Comparison of ENCODE assay signal across 9 mouse cellular contexts in genomic region chr16:21643621-21644041, GRCm38 (mm10). TPM values are rescaled to one million over a fixed set of nuclear protein-coding genes. Genes with fewer than 3 reads are reported as not detected.
DNase-seq lines count a peak whose midpoint lies in the region; ATAC-seq and TF ChIP-seq lines count a peak whose summit lies in the region.
"Had no signal": no experiment of that assay in that cellular context is flagged by ENCODE, and none has a peak within 500 bp of the region (broad histone marks: within the 10 kb centered on the region; RNA-seq: fewer than 3 reads in every experiment).

No protein-coding gene starts in this region.

- peak; percentile 92 for DNase-seq in heart, adult 11 months
- DNase-seq in heart, postnatal 4 days = no peak
- DNase-seq in brain, adult 2 months (ENCODE audit: low read depth, low spot score) = peak; percentile 61
- DNase-seq in liver, embryonic 14.5 days (ENCODE audit: low read depth in 3 of 3, low spot score in 3 of 3) = no peak
- no peak for DNase-seq in thymus, adult 2 months
- DNase-seq in layer of hippocampus, adult 9-10 months (ENCODE audit: low spot score) = no peak

- H3K4me3 ChIP-seq in heart, embryonic 12.5 days = no peak overlapping the region
- H3K4me3 ChIP-seq in liver, embryonic 14.5 days (ENCODE audit: insufficient read depth in 1 of 2, low read depth in 2 of 2, low read length in 2 of 2) = no peak overlapping the region
- H3K4me3 ChIP-seq in thymus, adult 2 months (ENCODE audit: control insufficient read depth, insufficient read depth, low read length) = no peak overlapping the region

- WGBS in heart, embryonic 12.5 days = 83% methylated on average over 2 of the region's 2 CpGs
- 69% methylated on average over 2 of the region's 2 CpGs for WGBS in liver, embryonic 14.5 days (ENCODE audit: insufficient replicate concordance)
- WGBS in thymus, adult 2 months = 93% methylated on average over 2 of the region's 2 CpGs

- peaks cover 59% of the 10 kb centered on the region for H3K4me1 ChIP-seq in heart, embryonic 12.5 days (replicated peaks)
- H3K4me1 ChIP-seq in liver, embryonic 14.5 days (replicated peaks; ENCODE audit: control insufficient read depth in 2 of 2, insufficient read depth in 2 of 2, low read length in 1 of 2) = peaks cover 0 to 20% of the 10 kb centered on the region in 2 experiments; a peak in 2 of 4 replicates
- peaks cover 7% of the 10 kb centered on the region; the same call in 1 of the 2 replicates for H3K4me1 ChIP-seq in thymus, adult 2 months (replicated peaks; ENCODE audit: control insufficient read depth, insufficient read depth, low read length)

- no peak overlapping the region for H3K27ac ChIP-seq in heart, embryonic 12.5 days (ENCODE audit: poor library complexity, severe bottlenecking)
- H3K27ac ChIP-seq in liver, embryonic 14.5 days = peak overlapping the region; percentile 6
- H3K27ac ChIP-seq in thymus, adult 2 months (ENCODE audit: control insufficient read depth, insufficient read depth, low read length) = no peak overlapping the region

- no peak overlapping the region for H3K9ac ChIP-seq in heart, embryonic 12.5 days
- no peak overlapping the region for H3K9ac ChIP-seq in liver, embryonic 14.5 days (replicated peaks)

- H3K36me3 ChIP-seq in heart, embryonic 12.5 days = peaks cover 25% of the 10 kb centered on the region
- no peaks in the 10 kb centered on the region for H3K36me3 ChIP-seq in liver, embryonic 14.5 days (replicated peaks; ENCODE audit: control insufficient read depth, insufficient read depth, low read depth)
- no peaks in the 10 kb centered on the region for H3K36me3 ChIP-seq in thymus, adult 2 months (ENCODE audit: control insufficient read depth, insufficient read depth, low read length)

- no peak for TF ChIP-seq EP300 in liver, embryonic 14.5 days (IDR thresholded peaks at IDR 0.05; ENCODE audit: low read depth)

- TF ChIP-seq CTCF in liver, embryonic 14.5 days (IDR thresholded peaks at IDR 0.05; ENCODE audit: low read depth) = no peak
- no peak for TF ChIP-seq CTCF in thymus, adult 2 months (IDR thresholded peaks at IDR 0.05; ENCODE audit: borderline replicate concordance, control insufficient read depth, extremely low read depth, insufficient read depth, low read length, poor library complexity)

- H3K4me2 ChIP-seq in heart, embryonic 12.5 days = peak overlapping the region; percentile 17
- peak overlapping the region; percentile 28 for H3K4me2 ChIP-seq in liver, embryonic 14.5 days (ENCODE audit: low read depth)

- ATAC-seq in heart, embryonic 12.5 days (ENCODE audit: insufficient number of reproducible peaks, low FRiP score) = no peak
- ATAC-seq in liver, embryonic 14.5 days (ENCODE audit: insufficient read depth) = no peak
- ATAC-seq in megakaryocyte progenitor cell, adult 5-6 weeks (replicated peaks; ENCODE audit: poor library complexity) = no peak

- no peaks in the 10 kb centered on the region for H3K27me3 ChIP-seq in heart, embryonic 12.5 days (replicated peaks)
- no peaks in the 10 kb centered on the region for H3K27me3 ChIP-seq in liver, embryonic 14.5 days (ENCODE audit: control insufficient read depth, insufficient read depth, low read length)
- no peaks in the 10 kb centered on the region for H3K27me3 ChIP-seq in thymus, adult 2 months (ENCODE audit: control insufficient read depth, insufficient read depth, low read length)
- H3K27me3 ChIP-seq: CH12.LX had no signal

- TF ChIP-seq POLR2A in thymus, adult 2 months (IDR thresholded peaks at IDR 0.05; ENCODE audit: control insufficient read depth, extremely low read depth, insufficient read depth, low read length, poor library complexity) = no peak

- H3K9me3 ChIP-seq in heart, embryonic 12.5 days (replicated peaks) = peaks cover 9% of the 10 kb centered on the region
- no peaks in the 10 kb centered on the region for H3K9me3 ChIP-seq in liver, embryonic 14.5 days (ENCODE audit: control insufficient read depth, low read length)

RNA-seq across cellular contexts. Expression of gene 2510009E07Rik, which starts 50.8 kb away (rescaled TPM):
- 10 to 100 TPM; 44.7 to 45.0 TPM for total RNA-seq in heart, postnatal 4 days (2021)
- 26.7 and 26.8 TPM in 2 replicates for polyA plus RNA-seq in heart, embryonic 12.5 days (2016; fragmentation: Nextera tagmentation; extraction: Ambion mirVana)
- 1.5 and 1.6 TPM in 2 replicates for polyA plus RNA-seq in liver, embryonic 14.5 days (2012; rRNA removed)
- 1.9 and 2.1 TPM in 2 replicates for polyA plus RNA-seq in liver, embryonic 14.5 days (2014; fragmentation: Nextera tagmentation; extraction: Ambion mirVana)
- 12.4 and 15.7 TPM in 2 replicates for polyA plus RNA-seq in thymus, adult 2 months (2012; rRNA removed)
- 0.10 and 0.22 TPM in 2 replicates for total RNA-seq in megakaryocyte progenitor cell, adult 5-6 weeks (2015)
- total RNA-seq in megakaryocyte progenitor cell, adult 5-6 weeks (2017) = 0.17 and 0.37 TPM in 2 replicates
- total RNA-seq: CH12.LX had no signal

Comparison
In these comparisons a context has a peak if more than half of its experiments do, and no peak if none do; other contexts are left out.
1. DNase-seq: peak in heart, adult 11 months (single experiment) and brain, adult 2 months (single experiment); none in heart, postnatal 4 days (single experiment), liver, embryonic 14.5 days (0 of 3), thymus, adult 2 months (single experiment) and layer of hippocampus, adult 9-10 months (single experiment).